Mouse (Mus musculus) hindbrain, embryonic 16.5 days (tissue): ENCODE data around the gene Tmem62. TPM values are rescaled to one million over a fixed set of nuclear protein-coding genes. Genes with fewer than 3 reads are reported as not detected.
"Not testable (repeated sequence)": the region's sequence is repeated elsewhere in the genome, so short reads cannot be mapped to it uniquely, and the experiment has no call there.

Source experiments
- ATAC-seq: fragments of 200-750 bp; cut with Nextera tagmentation; 2 replicates; pipeline ENCODE4 v1.8.0; 2017; ENCODE audit warnings: moderate TSS enrichment, moderate library complexity
- H3K27ac ChIP-seq: fragments of 300-500 bp; sonication (generic); 2 replicates; pipeline ENCODE4 v1.5.1; 2014; ENCODE audit warnings: low read depth, mild to moderate bottlenecking, control low read depth, low read length, moderate library complexity
- H3K27me3 ChIP-seq: fragments of 300-500 bp; sonication (generic); replicated peaks from 2 replicates; pipeline ENCODE4 v1.6.1; 2014; ENCODE audit warnings: low read length; ENCODE audit not compliant: control insufficient read depth, insufficient read depth
- H3K36me3 ChIP-seq: fragments of 300-500 bp; sonication (generic); 2 replicates; pipeline ENCODE4 v1.6.1; 2014; ENCODE audit warnings: mild to moderate bottlenecking, low read length, moderate library complexity, mixed read lengths; ENCODE audit not compliant: control insufficient read depth, insufficient read depth
- H3K4me1 ChIP-seq: fragments of 300-500 bp; sonication (generic); 2 replicates; pipeline ENCODE4 v1.6.1; 2014; ENCODE audit warnings: low read depth, low read length; ENCODE audit not compliant: control insufficient read depth, insufficient read depth
- H3K4me2 ChIP-seq: fragments of 300-500 bp; sonication (generic); 2 replicates; pipeline ENCODE4 v1.6.1; 2014; ENCODE audit warnings: mild to moderate bottlenecking, low read length, control low read depth, moderate library complexity
- H3K4me3 ChIP-seq: fragments of 300-500 bp; sonication (generic); 2 replicates; pipeline ENCODE4 v1.5.1; 2014; ENCODE audit warnings: mild to moderate bottlenecking, low read length, control low read depth, moderate library complexity
- H3K9ac ChIP-seq: fragments of 300-500 bp; sonication (generic); 2 replicates; pipeline ENCODE4 v1.6.1; 2014; ENCODE audit warnings: low read depth, mild to moderate bottlenecking, control low read depth, low read length, moderate library complexity
- H3K9me3 ChIP-seq: fragments of 300-500 bp; sonication (generic); 2 replicates; pipeline ENCODE4 v1.6.1; 2014; ENCODE audit warnings: mild to moderate bottlenecking, low read length, moderate library complexity; ENCODE audit not compliant: control insufficient read depth
- WGBS: fragments of 180-500 bp; shearing (Covaris S2); extraction: QIAGEN DNeasy Blood & Tissue Kit; methylation state at CpG from one replicate; pipeline ENCODE4 v1.1.7; 2014; 5-methylcytosine and 5-hydroxymethylcytosine counted together
- polyA plus RNA-seq: library from polyadenylated mRNA; unstranded; fragments of >200 nt; fragmentation: Nextera tagmentation; extraction: Ambion mirVana; gene quantifications from 2 replicates; pipeline ENCODE4 v1.2.1, GENCODE M21; 2015

Tmem62 gene
- polyA plus RNA-seq, 1 experiment from 2014 or later: 16.3 TPM

DNA sequence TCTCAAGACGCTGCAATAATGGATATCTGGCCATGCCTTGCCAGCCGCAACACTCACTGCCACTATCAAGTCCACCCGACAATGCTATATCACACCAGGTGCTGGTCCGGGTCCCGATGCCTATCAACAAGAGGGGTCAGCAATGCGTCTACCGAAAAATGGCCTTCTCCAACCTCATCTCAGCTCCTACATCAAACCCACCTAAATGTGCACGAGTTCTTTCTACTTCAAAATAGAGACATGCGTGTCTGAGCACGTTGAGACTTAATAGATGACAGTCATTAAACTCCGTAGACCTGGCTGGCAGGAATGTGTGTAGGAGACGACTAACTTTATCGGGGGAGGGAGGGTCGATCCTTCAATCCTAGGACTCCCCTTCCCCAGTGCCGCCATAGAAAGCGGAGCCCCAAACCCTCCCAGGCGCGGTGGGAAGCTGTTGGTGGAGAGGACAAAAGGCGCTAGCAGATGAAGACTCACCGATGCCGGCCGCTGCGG is 6.7 kb upstream of the Tmem62 start:
- ATAC-seq: peak; percentile 75
- H3K27me3 ChIP-seq: no peaks in the 10 kb centered on the region
- H3K9ac ChIP-seq: peak overlapping the region; percentile 85
- under 1% methylated on average over 22 of the region's 23 CpGs for WGBS
- peak overlapping the region; percentile 88 for H3K27ac ChIP-seq
- H3K36me3 ChIP-seq: no peaks in the 10 kb centered on the region
- H3K4me3 ChIP-seq: peak overlapping the region; percentile 74
- H3K9me3 ChIP-seq: no peaks in the 10 kb centered on the region
- H3K4me2 ChIP-seq: peak overlapping the region; percentile 55
- peaks cover 11% of the 10 kb centered on the region for H3K4me1 ChIP-seq

DNA sequence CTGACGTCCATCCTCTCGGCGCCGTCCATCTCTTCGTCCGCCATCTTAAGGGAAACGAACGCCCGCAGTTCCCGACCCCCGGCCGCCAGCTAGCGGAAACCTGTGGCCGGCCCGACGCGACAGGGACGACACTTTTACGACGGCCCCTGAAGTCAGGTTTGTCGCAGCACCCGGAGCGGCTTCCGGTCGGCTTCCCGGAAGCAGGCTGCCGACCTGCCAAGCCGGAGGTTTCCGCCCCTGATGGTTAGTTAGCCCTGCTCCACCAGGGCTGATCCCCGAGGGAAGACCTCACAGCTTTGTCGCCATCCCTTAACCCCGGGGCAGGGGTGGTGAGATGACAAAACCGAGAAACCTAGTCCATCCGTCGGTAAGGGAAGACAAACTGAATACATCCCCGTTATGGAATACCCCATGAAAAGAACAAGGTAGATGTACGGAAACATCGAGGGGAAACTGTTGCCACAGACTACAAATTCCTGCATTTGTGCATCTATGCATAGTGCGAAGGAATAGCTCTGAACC is 6.2 kb upstream of the Tmem62 start, which contains the start of gene Ubr1:
Gene Ubr1 (minus strand): TSS at position 157 of the 522 bp plus-strand sequence.
- Histone ChIP-seq H3K4me2 (peak within 1 kb of the TSS; percentile 55), H3K27me3 (no peaks in the 10 kb centered on the region), H3K27ac (peak within 1 kb of the TSS; percentile 88), H3K4me3 (peak within 1 kb of the TSS; percentile 74), H3K36me3 (no peaks in the 10 kb centered on the region), H3K9ac (peak within 1 kb of the TSS; percentile 85), H3K4me1 (peaks cover 11% of the 10 kb centered on the region), H3K9me3 (no peaks in the 10 kb centered on the region)
- ATAC-seq: peak; percentile 96
- under 1% methylated on average over 33 of the region's 39 CpGs for WGBS

DNA sequence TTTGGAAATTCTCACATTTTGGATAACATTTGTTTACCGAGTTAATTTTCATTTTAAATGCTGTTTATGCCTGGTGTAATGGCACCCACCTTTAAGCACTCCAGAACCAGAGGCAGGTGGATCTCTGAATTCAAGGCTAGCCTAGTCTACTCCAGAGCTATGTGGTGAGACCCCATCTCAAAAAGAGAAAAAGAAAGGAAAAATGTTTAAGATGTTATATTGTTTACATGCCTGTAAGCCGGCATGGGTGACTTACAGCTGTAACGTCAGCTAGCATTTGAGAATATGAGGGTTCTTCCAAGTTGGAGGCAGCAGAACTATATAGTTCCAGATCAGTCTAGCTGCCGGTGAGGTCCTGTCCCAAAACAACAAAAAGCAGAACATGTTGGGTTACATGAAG is 5.1 kb upstream of the Tmem62 start:
- WGBS: 92% methylated on average over 4 of the region's 4 CpGs
- no peak overlapping the region for H3K4me2 ChIP-seq
- H3K4me3 ChIP-seq: no peak overlapping the region

DNA sequence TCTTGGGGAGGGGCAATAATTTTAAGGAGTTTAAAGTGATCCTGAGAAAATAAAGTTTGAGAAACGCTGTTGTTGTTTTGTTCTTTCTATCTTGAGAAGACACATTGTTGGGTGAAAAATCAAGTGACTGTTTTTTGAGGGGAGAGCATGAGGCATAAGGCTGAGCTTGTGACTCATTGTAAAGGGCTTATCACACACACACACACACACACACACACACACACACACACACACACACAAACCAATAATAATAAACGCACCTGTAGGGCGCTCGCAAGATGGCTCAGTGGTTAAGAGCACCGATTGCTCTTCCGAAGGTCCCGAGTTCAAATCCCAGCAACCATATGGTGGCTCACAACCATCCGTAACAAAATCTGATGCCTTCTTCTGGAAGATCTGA is 4.6 kb upstream of the Tmem62 start:
- not testable (repeated sequence) for H3K36me3 ChIP-seq, ATAC-seq, H3K9ac ChIP-seq, H3K4me2 ChIP-seq, H3K9me3 ChIP-seq, H3K27me3 ChIP-seq, H3K4me3 ChIP-seq, H3K27ac ChIP-seq
- H3K4me1 ChIP-seq: peaks cover 15% of the 10 kb centered on the region
- 96% methylated on average over 8 of the region's 8 CpGs for WGBS

More for the DNA sequence above, 5.1 kb upstream of the Tmem62 start:
- Histone ChIP-seq H3K27me3 (no peaks in the 10 kb centered on the region), H3K9me3 (no peaks in the 10 kb centered on the region), H3K36me3 (no peaks in the 10 kb centered on the region), H3K27ac (no peak overlapping the region), H3K9ac (no peak overlapping the region), H3K4me1 (peaks cover 14% of the 10 kb centered on the region)
- ATAC-seq: no peak

DNA sequence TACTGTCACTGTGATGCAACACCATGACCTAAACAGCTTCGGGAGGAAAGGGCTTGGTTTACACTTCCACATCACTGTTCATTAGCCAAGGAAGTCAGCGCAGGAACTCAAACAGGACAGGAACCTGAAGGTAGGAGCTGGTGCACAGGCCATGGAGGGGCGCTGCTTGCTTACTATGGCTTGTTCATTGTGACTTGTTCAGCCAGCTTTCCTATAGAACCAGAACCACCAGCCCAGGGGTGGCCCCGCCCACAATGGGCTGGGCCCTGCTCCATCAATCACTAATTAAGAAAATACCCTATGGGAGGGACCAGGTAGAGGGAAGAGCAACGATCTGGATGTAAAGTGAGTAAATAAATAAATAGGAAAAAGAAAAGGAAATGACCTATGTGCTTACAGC is 3.9 kb upstream of the Tmem62 start:
- H3K9me3 ChIP-seq: no peaks in the 10 kb centered on the region
- no peaks in the 10 kb centered on the region for H3K36me3 ChIP-seq
- no peak overlapping the region for H3K4me2 ChIP-seq
- no peak overlapping the region for H3K9ac ChIP-seq
- WGBS: 23% methylated on average over 5 of the region's 5 CpGs
- no peak overlapping the region for H3K27ac ChIP-seq
- H3K27me3 ChIP-seq: no peaks in the 10 kb centered on the region
- ATAC-seq: no peak
- no peak overlapping the region for H3K4me3 ChIP-seq
- H3K4me1 ChIP-seq: peaks cover 15% of the 10 kb centered on the region

DNA sequence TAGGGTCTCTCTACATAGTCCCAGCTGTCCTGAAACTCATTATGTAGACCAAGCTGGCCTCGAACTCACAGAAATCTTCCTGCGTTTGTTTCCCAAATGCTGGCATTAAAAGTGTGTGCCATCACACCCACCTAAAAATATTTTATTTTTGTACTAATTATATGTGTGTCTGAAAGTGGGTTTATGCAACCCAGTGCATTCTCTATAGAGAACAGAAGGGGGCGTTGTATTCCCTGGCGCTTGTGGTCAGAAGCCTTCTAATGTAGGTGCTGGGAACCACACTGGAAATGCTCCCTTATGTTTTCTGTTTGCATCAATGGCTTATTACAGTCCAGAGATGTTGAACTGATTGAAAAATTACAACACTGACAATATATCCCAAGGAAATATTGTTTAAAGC is 509 bp upstream of the Tmem62 start:
- Histone ChIP-seq H3K36me3 (no peaks in the 10 kb centered on the region; the same call in 1 of the 2 replicates), H3K27ac (no peak overlapping the region), H3K4me2 (peak overlapping the region; percentile 25; the same call in 1 of the 2 replicates), H3K9me3 (no peaks in the 10 kb centered on the region), H3K27me3 (no peaks in the 10 kb centered on the region), H3K4me3 (no peak overlapping the region), H3K4me1 (peaks cover 5% of the 10 kb centered on the region), H3K9ac (no peak overlapping the region)
- no peak for ATAC-seq
- 43% methylated on average over 4 of the region's 4 CpGs for WGBS

DNA sequence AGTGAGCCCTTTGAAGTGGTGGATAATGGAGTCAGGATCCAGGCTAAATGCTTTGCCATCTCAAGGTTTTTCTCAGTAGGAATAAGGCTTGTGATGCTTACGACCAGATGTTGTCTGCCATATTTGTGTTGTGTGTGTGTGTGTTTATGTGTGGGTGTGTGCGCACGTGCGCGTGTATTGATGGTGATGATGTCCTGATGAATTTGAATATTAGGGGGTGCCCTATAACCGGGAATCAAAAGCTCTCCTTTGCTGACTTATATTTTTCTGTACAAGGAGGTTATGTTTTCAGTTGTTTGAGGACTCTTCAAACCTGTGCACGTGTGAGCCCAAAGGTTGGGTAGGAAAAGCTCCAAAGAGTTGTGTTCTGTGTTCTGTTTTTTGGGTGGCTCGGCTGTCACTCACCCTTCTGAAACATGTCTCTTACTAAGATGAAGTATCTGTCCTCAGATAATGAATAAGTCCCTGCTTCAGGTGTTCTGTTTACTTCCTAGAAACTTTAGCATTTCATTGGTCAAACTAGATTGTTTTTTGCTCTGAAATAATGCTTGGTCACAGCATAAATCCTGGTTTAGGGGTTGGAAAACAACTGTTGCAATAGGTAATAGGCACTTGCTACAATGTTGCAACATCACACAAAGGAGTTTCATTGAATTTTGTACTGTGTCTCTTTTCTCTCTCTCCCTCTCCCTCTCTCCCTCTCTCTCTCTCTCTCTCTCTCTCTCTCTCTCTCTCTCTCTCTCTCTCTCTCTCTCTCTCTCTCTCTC is 1.3 kb downstream of the Tmem62 start:
- Histone ChIP-seq H3K36me3 (no peaks in the 10 kb centered on the region; the same call in 1 of the 2 replicates), H3K4me2 (peak overlapping the region; percentile 89), H3K4me1 (peaks cover 5% of the 10 kb centered on the region), H3K27ac (peak overlapping the region; percentile 90), H3K27me3 (no peaks in the 10 kb centered on the region), H3K9me3 (no peaks in the 10 kb centered on the region), H3K9ac (peak overlapping the region; percentile 96), H3K4me3 (peak overlapping the region; percentile 86)
- no peak; the same call in 1 of the 2 replicates for ATAC-seq
- WGBS: 80% methylated on average over 8 of the region's 8 CpGs

DNA sequence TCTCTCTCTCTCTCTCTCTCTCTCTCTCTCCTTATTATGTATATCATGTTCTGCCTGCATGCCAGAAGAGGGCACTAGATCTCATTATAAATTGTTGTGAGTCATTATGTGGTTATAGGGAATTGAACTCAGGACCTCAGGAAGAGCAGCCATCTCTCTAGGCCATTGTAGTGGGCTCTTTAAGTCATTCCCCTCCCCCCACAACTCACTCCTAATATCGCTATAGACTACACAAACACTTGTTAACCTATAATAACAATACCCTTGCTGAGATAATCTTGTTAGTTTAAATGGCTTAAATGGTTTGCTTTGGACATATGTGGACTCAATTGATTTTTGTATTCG is 1.8 kb downstream of the Tmem62 start:
- no peak overlapping the region for H3K27ac ChIP-seq
- H3K4me2 ChIP-seq: no peak overlapping the region
- no peaks in the 10 kb centered on the region; the same call in 1 of the 2 replicates for H3K36me3 ChIP-seq
- H3K9me3 ChIP-seq: no peaks in the 10 kb centered on the region
- no peak for ATAC-seq
- 53% methylated on average over 2 of the region's 2 CpGs for WGBS
- H3K9ac ChIP-seq: no peak overlapping the region
- H3K4me1 ChIP-seq: peaks cover 5% of the 10 kb centered on the region
- H3K27me3 ChIP-seq: no peaks in the 10 kb centered on the region
- no peak overlapping the region for H3K4me3 ChIP-seq

DNA sequence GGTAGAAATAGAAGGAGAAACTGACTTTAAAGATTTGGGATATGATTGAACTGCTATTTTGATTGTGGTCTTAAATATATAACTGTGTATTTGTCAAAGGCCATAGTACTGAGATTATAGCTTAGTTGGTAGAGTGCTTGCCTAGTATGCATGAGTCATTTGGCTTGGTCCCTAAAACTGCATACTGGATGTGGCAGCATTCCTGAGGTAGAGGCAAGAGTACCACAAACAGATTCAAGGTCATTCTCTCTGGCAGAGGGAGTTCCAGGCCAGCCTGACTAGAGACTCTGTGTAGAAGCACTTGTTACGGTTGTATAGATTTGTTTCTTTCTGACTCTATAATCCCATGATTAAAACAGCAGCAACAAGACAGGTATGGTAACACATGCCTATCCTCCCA is 3.0 kb downstream of the Tmem62 start:
- ATAC-seq: no peak
- no peaks in the 10 kb centered on the region for H3K27me3 ChIP-seq
- no peaks in the 10 kb centered on the region; the same call in 1 of the 2 replicates for H3K36me3 ChIP-seq
- no peak overlapping the region for H3K9ac ChIP-seq
- H3K4me1 ChIP-seq: peaks cover 5% of the 10 kb centered on the region
- no peaks in the 10 kb centered on the region for H3K9me3 ChIP-seq
- H3K4me2 ChIP-seq: no peak overlapping the region
- WGBS: 88% methylated on average over 1 of the region's 1 CpGs
- H3K27ac ChIP-seq: no peak overlapping the region
- H3K4me3 ChIP-seq: no peak overlapping the region
